Mouse (Mus musculus) heart, postnatal 0 days (tissue): Measurements from ENCODE around the gene Plxna4. TPM values are rescaled to one million over a fixed set of nuclear protein-coding genes. Genes with fewer than 3 reads are reported as not detected.

Experiments used
- ATAC-seq: fragments of 200-750 bp; cut with Nextera tagmentation; 2 replicates; pipeline ENCODE4 v1.8.0; 2017; ENCODE audit warnings: low read depth, moderate number of reproducible peaks, moderate library complexity; ENCODE audit not compliant: insufficient read depth
- DNase-seq: peaks from one replicate; pipeline ENCODE4 v3.0.0-alpha.2; 2016; ENCODE audit warnings: low spot score
- H3K27ac ChIP-seq: fragments of 300-500 bp; sonication (generic); 2 replicates; pipeline ENCODE4 v1.5.1; 2014; ENCODE audit warnings: low read depth, mild to moderate bottlenecking
- H3K27me3 ChIP-seq: fragments of 300-500 bp; sonication (generic); 2 replicates; pipeline ENCODE4 v1.6.1; 2014; ENCODE audit warnings: low read length, mixed read lengths; ENCODE audit not compliant: control insufficient read depth, insufficient read depth
- H3K36me3 ChIP-seq: fragments of 300-500 bp; sonication (generic); replicated peaks from 2 replicates; pipeline ENCODE4 v1.6.1; 2014; ENCODE audit warnings: low read length, mixed read lengths; ENCODE audit not compliant: control insufficient read depth, insufficient read depth
- H3K4me1 ChIP-seq: fragments of 300-500 bp; sonication (generic); 2 replicates; pipeline ENCODE4 v1.6.1; 2014; ENCODE audit warnings: antibody characterized with exemption; ENCODE audit not compliant: control insufficient read depth, insufficient read depth
- H3K4me2 ChIP-seq: fragments of 300-500 bp; sonication (generic); 2 replicates; pipeline ENCODE4 v1.6.1; 2014; ENCODE audit warnings: low read depth, mild to moderate bottlenecking, low read length, moderate library complexity
- H3K4me3 ChIP-seq: fragments of 300-500 bp; sonication (generic); 2 replicates; pipeline ENCODE4 v1.5.1; 2014; ENCODE audit warnings: low read depth, low read length
- H3K9ac ChIP-seq: fragments of 300-500 bp; sonication (generic); replicated peaks from 2 replicates; pipeline ENCODE4 v1.6.1; 2014; ENCODE audit warnings: low read depth, low read length, mixed read lengths
- H3K9me3 ChIP-seq: fragments of 300-500 bp; sonication (generic); replicated peaks from 2 replicates; pipeline ENCODE4 v1.6.1; 2016; ENCODE audit warnings: low read length; ENCODE audit not compliant: control insufficient read depth
- CTCF ChIP-seq: IDR thresholded peaks from 2 replicates; pipeline ENCODE4 v1.5.1; 2016; ENCODE audit warnings: antibody characterized with exemption, control low read depth, low read depth
- EP300 ChIP-seq: IDR thresholded peaks from 2 replicates; pipeline ENCODE4 v1.6.1; 2016; ENCODE audit warnings: antibody characterized with exemption, low read depth
- WGBS: fragments of 180-500 bp; shearing (Covaris S2); extraction: QIAGEN DNeasy Blood & Tissue Kit; methylation state at CpG from one replicate; pipeline ENCODE4 v1.1.7; 2014; 5-methylcytosine and 5-hydroxymethylcytosine counted together
- polyA plus RNA-seq: library from polyadenylated mRNA; unstranded; fragments of >200 nt; fragmentation: Nextera tagmentation; extraction: Ambion mirVana; gene quantifications from 2 replicates; pipeline ENCODE4 v1.2.1, GENCODE M21; 2015
- total RNA-seq: library from RNA; depleted of rRNA; stranded (reverse); fragments of >200 nt; gene quantifications from 2 replicates; pipeline ENCODE4 v1.2.3, GENCODE M21; 2014; ENCODE audit warnings: low replicate concordance

The Plxna4 gene
- total and polyA plus RNA-seq, 2 experiments from 2014 or later, result 3.7 to 19.2 TPM

- Histone ChIP-seq H3K4me2 (no peak overlapping the region), H3K27ac (no peak overlapping the region), H3K4me1 (no peaks in the 10 kb centered on the region), H3K9ac (no peak overlapping the region), H3K27me3 (no peaks in the 10 kb centered on the region), H3K36me3 (no peaks in the 10 kb centered on the region), H3K9me3 (no peaks in the 10 kb centered on the region), H3K4me3 (no peak overlapping the region)
- no peak for ATAC-seq
- 31% methylated on average over 9 of the region's 9 CpGs for WGBS
- TF ChIP-seq CTCF (no peak), EP300 (no peak)
- no peak for DNase-seq
Measured at GRCm38 (mm10) chr6:32105547-32106275, 482.3 kb downstream of the Plxna4 start.
